16 mouse cellular contexts compared by ENCODE assay signal in genomic region chr7:43712917-43713316, GRCm38 (mm10). TPM values are rescaled to one million over a fixed set of nuclear protein-coding genes. Genes with fewer than 3 reads are reported as not detected.
DNase-seq lines count a peak whose midpoint lies in the region; ATAC-seq and TF ChIP-seq lines count a peak whose summit lies in the region.
"Had no signal": no experiment of that assay in that cellular context is flagged by ENCODE, and none has a peak within 500 bp of the region (broad histone marks: within the 10 kb centered on the region; RNA-seq: fewer than 3 reads in every experiment).

No protein-coding gene starts in this region.

- H3K27me3 ChIP-seq in hindbrain, embryonic 12.5 days = peaks cover 6% of the 10 kb centered on the region; the same call in 1 of the 2 replicates
- no peaks in the 10 kb centered on the region for H3K27me3 ChIP-seq in hindbrain, postnatal 0 days (ENCODE audit: insufficient read depth, low read length)
- H3K27me3 ChIP-seq in embryonic facial prominence, embryonic 15.5 days = no peaks in the 10 kb centered on the region
- H3K27me3 ChIP-seq in midbrain, embryonic 13.5 days = 0 out of 2 replicates have a peak, but pooled peaks cover 6% of the 10 kb centered on the region

- peaks cover 7% of the 10 kb centered on the region for H3K4me1 ChIP-seq in hindbrain, embryonic 12.5 days
- no peaks in the 10 kb centered on the region for H3K4me1 ChIP-seq in hindbrain, postnatal 0 days (ENCODE audit: insufficient read depth, low read length)
- H3K4me1 ChIP-seq in embryonic facial prominence, embryonic 15.5 days = peaks cover 13% of the 10 kb centered on the region
- peaks cover 11% of the 10 kb centered on the region; the same call in 1 of the 2 replicates for H3K4me1 ChIP-seq in midbrain, embryonic 13.5 days (replicated peaks)

- no peak for ATAC-seq in hindbrain, embryonic 12.5 days (ENCODE audit: low FRiP score)
- no peak for ATAC-seq in hindbrain, postnatal 0 days
- no peak for ATAC-seq in embryonic facial prominence, embryonic 15.5 days (ENCODE audit: insufficient number of reproducible peaks, low FRiP score, low TSS enrichment, low read depth)
- ATAC-seq in midbrain, embryonic 13.5 days = no peak

- no peaks in the 10 kb centered on the region for H3K9me3 ChIP-seq in hindbrain, embryonic 12.5 days (replicated peaks)
- no peaks in the 10 kb centered on the region for H3K9me3 ChIP-seq in hindbrain, postnatal 0 days (ENCODE audit: low read length)
- H3K9me3 ChIP-seq in embryonic facial prominence, embryonic 15.5 days (replicated peaks) = no peaks in the 10 kb centered on the region
- H3K9me3 ChIP-seq in midbrain, embryonic 13.5 days = no peaks in the 10 kb centered on the region
- H3K9me3 ChIP-seq: G1E had no signal

- no peak overlapping the region for H3K4me3 ChIP-seq in hindbrain, embryonic 12.5 days
- H3K4me3 ChIP-seq in hindbrain, postnatal 0 days (ENCODE audit: low read length) = no peak overlapping the region
- H3K4me3 ChIP-seq in embryonic facial prominence, embryonic 15.5 days (replicated peaks) = peak overlapping the region; percentile 19
- H3K4me3 ChIP-seq in midbrain, embryonic 13.5 days (replicated peaks) = no peak overlapping the region
- H3K4me3 ChIP-seq: heart, adult 2 months had no signal

- H3K4me2 ChIP-seq in hindbrain, embryonic 12.5 days (replicated peaks) = peak overlapping the region; percentile 22
- no peak overlapping the region for H3K4me2 ChIP-seq in hindbrain, postnatal 0 days (ENCODE audit: low read depth, low read length)
- peak overlapping the region; percentile 34 for H3K4me2 ChIP-seq in embryonic facial prominence, embryonic 15.5 days (replicated peaks)
- H3K4me2 ChIP-seq in midbrain, embryonic 13.5 days (replicated peaks) = peak overlapping the region; percentile 13; the same call in 1 of the 2 replicates

- no peak for TF ChIP-seq CTCF in hindbrain, postnatal 0 days (IDR thresholded peaks at IDR 0.05; ENCODE audit: low read depth)

- DNase-seq in hindbrain, postnatal 0 days (ENCODE audit: low spot score) = no peak
- peak; percentile 70 for DNase-seq in R1 (ENCODE audit: low read depth, low spot score)
- DNase-seq in adrenal gland, adult 8-10 months = no peak
- no peak for DNase-seq in gastrocnemius, postnatal 10 days
- DNase-seq in gastrocnemius, postnatal 14 days = no peak
- DNase-seq: heart, adult 2 months had no signal

- intact Hi-C loops in gastrocnemius, postnatal 14 days (cut with DNase I; ENCODE audit: low total_unique reads) = no loop called here

- no peak overlapping the region for H3K9ac ChIP-seq in hindbrain, embryonic 12.5 days
- H3K9ac ChIP-seq in hindbrain, postnatal 0 days (replicated peaks; ENCODE audit: low read length) = no peak overlapping the region
- no peak overlapping the region for H3K9ac ChIP-seq in embryonic facial prominence, embryonic 15.5 days
- H3K9ac ChIP-seq in midbrain, embryonic 13.5 days (replicated peaks) = no peak overlapping the region; the same call in 1 of the 2 replicates

- 4% methylated on average over 9 of the region's 9 CpGs for WGBS in hindbrain, embryonic 12.5 days
- WGBS in hindbrain, postnatal 0 days = 8% methylated on average over 9 of the region's 9 CpGs
- WGBS in embryonic facial prominence, embryonic 15.5 days = 5% methylated on average over 9 of the region's 9 CpGs
- 8% methylated on average over 9 of the region's 9 CpGs for WGBS in midbrain, embryonic 13.5 days

- H3K27ac ChIP-seq in hindbrain, embryonic 12.5 days = no peak overlapping the region
- no peak overlapping the region for H3K27ac ChIP-seq in hindbrain, postnatal 0 days
- H3K27ac ChIP-seq in embryonic facial prominence, embryonic 15.5 days (replicated peaks) = no peak overlapping the region
- H3K27ac ChIP-seq in midbrain, embryonic 13.5 days = no peak overlapping the region
- H3K27ac ChIP-seq: heart, adult 2 months; macrophage had no signal

- H3K36me3 ChIP-seq in hindbrain, embryonic 12.5 days = no peaks in the 10 kb centered on the region
- no peaks in the 10 kb centered on the region for H3K36me3 ChIP-seq in hindbrain, postnatal 0 days (ENCODE audit: insufficient read depth, low read length)
- H3K36me3 ChIP-seq in embryonic facial prominence, embryonic 15.5 days = no peaks in the 10 kb centered on the region
- H3K36me3 ChIP-seq in midbrain, embryonic 13.5 days = no peaks in the 10 kb centered on the region
- H3K36me3 ChIP-seq: G1E had no signal

RNA-seq across cellular contexts. Expression of gene Klk13, which starts 0.6 kb away (rescaled TPM):
- polyA plus RNA-seq in hindbrain, embryonic 12.5 days (2016; fragmentation: Nextera tagmentation; extraction: Ambion mirVana) = 0.17 TPM in 1 of 2 replicates, not detected in the other
- not detected in 2 replicates for total RNA-seq in hindbrain, postnatal 0 days (2014; rRNA removed)
- polyA plus RNA-seq in hindbrain, postnatal 0 days (2015; fragmentation: Nextera tagmentation; extraction: Ambion mirVana) = 0.10 and 0.32 TPM in 2 replicates
- polyA plus RNA-seq in embryonic facial prominence, embryonic 15.5 days (2015; fragmentation: Nextera tagmentation; extraction: Ambion mirVana) = 18.3 and 18.5 TPM in 2 replicates
- not detected in 2 replicates for polyA plus RNA-seq in midbrain, embryonic 13.5 days (2015; fragmentation: Nextera tagmentation; extraction: Ambion mirVana)
- under 1 TPM in 2 of 4 experiments, not detected in 2; 0.15 to 0.16 TPM for total RNA-seq in adrenal gland, adult 8-10 months (2022)
- not detected for total RNA-seq in gastrocnemius, postnatal 10 days (2021)
- total RNA-seq in gastrocnemius, postnatal 14 days (2021) = not detected
- total RNA-seq: common myeloid progenitor, adult 5-6 weeks; heart, adult 2 months had no signal
- polyA plus RNA-seq: G1E; large intestine, adult 2 months; macrophage; small intestine, adult 2 months had no signal

RNA-seq across cellular contexts. Expression of gene Klk14, which starts 22.7 kb away (rescaled TPM):
- polyA plus RNA-seq in hindbrain, embryonic 12.5 days (2016; fragmentation: Nextera tagmentation; extraction: Ambion mirVana) = not detected in 2 replicates
- total RNA-seq in hindbrain, postnatal 0 days (2014; rRNA removed) = not detected in 2 replicates
- not detected in 2 replicates for polyA plus RNA-seq in hindbrain, postnatal 0 days (2015; fragmentation: Nextera tagmentation; extraction: Ambion mirVana)
- polyA plus RNA-seq in embryonic facial prominence, embryonic 15.5 days (2015; fragmentation: Nextera tagmentation; extraction: Ambion mirVana) = 1.3 and 2.4 TPM in 2 replicates
- polyA plus RNA-seq in midbrain, embryonic 13.5 days (2015; fragmentation: Nextera tagmentation; extraction: Ambion mirVana) = not detected in 2 replicates
- not detected for total RNA-seq in adrenal gland, adult 8-10 months (2022)
- total RNA-seq in gastrocnemius, postnatal 10 days (2021) = not detected
- total RNA-seq in gastrocnemius, postnatal 14 days (2021) = not detected
- total RNA-seq: common myeloid progenitor, adult 5-6 weeks; G1E had no signal
- polyA plus RNA-seq: G1E; macrophage; neural tube, embryonic 14.5 days had no signal

RNA-seq across cellular contexts. Expression of gene Ctu1, which starts 41.1 kb away (rescaled TPM):
- polyA plus RNA-seq in hindbrain, embryonic 12.5 days (2016; fragmentation: Nextera tagmentation; extraction: Ambion mirVana) = 16.4 and 17.0 TPM in 2 replicates
- total RNA-seq in hindbrain, postnatal 0 days (2014; rRNA removed) = 32.4 and 36.4 TPM in 2 replicates
- polyA plus RNA-seq in hindbrain, postnatal 0 days (2015; fragmentation: Nextera tagmentation; extraction: Ambion mirVana) = 14.5 and 14.7 TPM in 2 replicates
- 17.1 and 18.2 TPM in 2 replicates for polyA plus RNA-seq in embryonic facial prominence, embryonic 15.5 days (2015; fragmentation: Nextera tagmentation; extraction: Ambion mirVana)
- 20.3 and 21.8 TPM in 2 replicates for polyA plus RNA-seq in midbrain, embryonic 13.5 days (2015; fragmentation: Nextera tagmentation; extraction: Ambion mirVana)
- 10 to 100 TPM; 11.5 to 13.4 (median 12.6) TPM for total RNA-seq in adrenal gland, adult 8-10 months (2022)
- 1 to 10 TPM; 3.2 to 3.8 TPM for total RNA-seq in gastrocnemius, postnatal 10 days (2021)
- 1 to 10 TPM; 2.2 to 2.9 TPM for total RNA-seq in gastrocnemius, postnatal 14 days (2021)

RNA-seq across cellular contexts. Expression of gene Siglece, which starts 53.0 kb away (rescaled TPM):
- polyA plus RNA-seq in hindbrain, embryonic 12.5 days (2016; fragmentation: Nextera tagmentation; extraction: Ambion mirVana) = 0.18 and 0.44 TPM in 2 replicates
- total RNA-seq in hindbrain, postnatal 0 days (2014; rRNA removed) = not detected in 2 replicates
- polyA plus RNA-seq in hindbrain, postnatal 0 days (2015; fragmentation: Nextera tagmentation; extraction: Ambion mirVana) = 0.40 and 0.48 TPM in 2 replicates
- 1.0 and 1.7 TPM in 2 replicates for polyA plus RNA-seq in embryonic facial prominence, embryonic 15.5 days (2015; fragmentation: Nextera tagmentation; extraction: Ambion mirVana)
- 0.24 and 0.28 TPM in 2 replicates for polyA plus RNA-seq in midbrain, embryonic 13.5 days (2015; fragmentation: Nextera tagmentation; extraction: Ambion mirVana)
- 1 to 10 TPM; 2.3 to 4.3 (median 3.5) TPM for total RNA-seq in adrenal gland, adult 8-10 months (2022)
- total RNA-seq in gastrocnemius, postnatal 10 days (2021) = under 1 TPM; 0.45 to 0.59 TPM
- total RNA-seq in gastrocnemius, postnatal 14 days (2021) = under 1 TPM; 0.78 to 0.80 TPM
- polyA plus RNA-seq: G1E had no signal

RNA-seq across cellular contexts. Expression of gene Klk12, which starts 55.8 kb away (rescaled TPM):
- not detected in 2 replicates for polyA plus RNA-seq in hindbrain, embryonic 12.5 days (2016; fragmentation: Nextera tagmentation; extraction: Ambion mirVana)
- not detected in 2 replicates for total RNA-seq in hindbrain, postnatal 0 days (2014; rRNA removed)
- polyA plus RNA-seq in hindbrain, postnatal 0 days (2015; fragmentation: Nextera tagmentation; extraction: Ambion mirVana) = not detected in 2 replicates
- polyA plus RNA-seq in embryonic facial prominence, embryonic 15.5 days (2015; fragmentation: Nextera tagmentation; extraction: Ambion mirVana) = 3.0 and 3.5 TPM in 2 replicates
- polyA plus RNA-seq in midbrain, embryonic 13.5 days (2015; fragmentation: Nextera tagmentation; extraction: Ambion mirVana) = not detected in 2 replicates
- not detected for total RNA-seq in adrenal gland, adult 8-10 months (2022)
- not detected for total RNA-seq in gastrocnemius, postnatal 10 days (2021)
- total RNA-seq in gastrocnemius, postnatal 14 days (2021) = not detected
- total RNA-seq: common myeloid progenitor, adult 5-6 weeks; G1E; heart, adult 2 months had no signal
- polyA plus RNA-seq: G1E; heart, adult 2 months; large intestine, adult 2 months; macrophage; neural tube, embryonic 14.5 days; small intestine, adult 2 months; urinary bladder, adult 2 months had no signal
